Mouse (Mus musculus) myocyte (in vitro differentiated cells): ENCODE results near the gene Gstm4. TPM values are rescaled to one million over a fixed set of nuclear protein-coding genes. Genes with fewer than 3 reads are reported as not detected.
A peak's percentile ranks its signal among the peaks of the same experiment; 100 is the strongest.

Experiments used
- H3K27me3 ChIP-seq: one replicate; pipeline ENCODE4 v1.6.1; 2011; ENCODE audit not compliant: control insufficient read depth, insufficient read depth, insufficient read length
- H3K36me3 ChIP-seq: one replicate; pipeline ENCODE4 v1.6.1; 2011; ENCODE audit not compliant: control insufficient read depth, insufficient read depth
- H3K4me2 ChIP-seq: one replicate; pipeline ENCODE4 v1.6.1; 2011; ENCODE audit warnings: low read depth, control low read depth
- H3K4me3 ChIP-seq: one replicate; pipeline ENCODE4 v1.5.1; 2011; ENCODE audit warnings: mild to moderate bottlenecking, control low read depth, moderate library complexity
- H3K79me2 ChIP-seq: one replicate; pipeline ENCODE4 v1.6.1; 2011; ENCODE audit not compliant: control insufficient read depth, insufficient read depth
- H3ac ChIP-seq: one replicate; pipeline ENCODE4 v1.6.1; 2011; ENCODE audit not compliant: control insufficient read depth, insufficient read length
- CEBPB ChIP-seq: IDR thresholded peaks from 2 replicates; pipeline ENCODE4 v1.6.1; 2011; ENCODE audit warnings: mild to moderate bottlenecking, moderate library complexity; ENCODE audit not compliant: poor library complexity, insufficient read depth, severe bottlenecking
- E2F4 ChIP-seq: IDR thresholded peaks from one replicate; pipeline ENCODE4 v1.6.1; 2011; ENCODE audit warnings: mild to moderate bottlenecking, control low read depth, moderate library complexity; ENCODE audit not compliant: insufficient read depth
- MAX ChIP-seq: IDR thresholded peaks from one replicate; pipeline ENCODE4 v1.6.1; 2011; ENCODE audit warnings: low read depth, mild to moderate bottlenecking, control low read depth
- MYOD1 ChIP-seq, 3 experiments: IDR thresholded peaks; one replicate each; pipeline ENCODE4 v1.6.1; 2011; ENCODE audit warnings: control low read depth in 2 of 3, low read depth in 2 of 3, mild to moderate bottlenecking in 2 of 3, moderate library complexity in 1 of 3; ENCODE audit not compliant: insufficient read length in 2 of 3, control insufficient read depth in 1 of 3
- MYOG ChIP-seq, 3 experiments: IDR thresholded peaks; one replicate each; pipeline ENCODE4 v1.6.1; 2011; ENCODE audit warnings: control low read depth in 2 of 3, low read depth in 2 of 3, mild to moderate bottlenecking in 2 of 3; ENCODE audit not compliant: insufficient read length in 2 of 3, control insufficient read depth in 1 of 3, insufficient read depth in 1 of 3
- POLR2A ChIP-seq: IDR thresholded peaks from one replicate; pipeline ENCODE4 v1.6.1; 2011; ENCODE audit warnings: low read depth, mild to moderate bottlenecking, control low read depth, moderate library complexity; ENCODE audit not compliant: insufficient read length
- POLR2AphosphoS2 ChIP-seq: IDR thresholded peaks from one replicate; pipeline ENCODE4 v1.6.1; 2011; ENCODE audit warnings: low read depth, control low read depth; ENCODE audit not compliant: insufficient read length
- REST ChIP-seq: IDR thresholded peaks from one replicate; pipeline ENCODE4 v1.6.1; 2011; ENCODE audit warnings: mild to moderate bottlenecking, control low read depth, moderate library complexity; ENCODE audit not compliant: insufficient read depth, insufficient read length
- SRF ChIP-seq: IDR thresholded peaks from one replicate; pipeline ENCODE4 v1.6.1; 2011; ENCODE audit warnings: low read depth; ENCODE audit not compliant: control insufficient read depth, insufficient read length
- TCF12 ChIP-seq: IDR thresholded peaks from one replicate; pipeline ENCODE4 v1.6.1; 2011; ENCODE audit warnings: mild to moderate bottlenecking, control low read depth; ENCODE audit not compliant: poor library complexity, insufficient read depth, severe bottlenecking
- TCF3 ChIP-seq: IDR thresholded peaks from one replicate; pipeline ENCODE4 v1.6.1; 2011; ENCODE audit warnings: low read depth, control low read depth; ENCODE audit not compliant: insufficient read length
- USF1 ChIP-seq: IDR thresholded peaks from one replicate; pipeline ENCODE4 v1.6.1; 2011; ENCODE audit warnings: low read depth, mild to moderate bottlenecking, control low read depth, moderate library complexity
- polyA plus RNA-seq: library from polyadenylated mRNA; unstranded; fragments of >200 nt; fragmentation: generic; extraction: Trizol; gene quantifications from one replicate; pipeline ENCODE4 v1.2.1, GENCODE M21; 2012; ENCODE audit warnings: missing spikeins

Gstm4 gene
- polyA plus RNA-seq, 1 experiment = 0.52 TPM

- Histone ChIP-seq H3K36me3 (no peaks in the 10 kb centered on the region), H3K27me3 (no peaks in the 10 kb centered on the region), H3K4me3 (no peak overlapping the region), H3ac (no peak overlapping the region), H3K4me2 (no peak overlapping the region), H3K79me2 (no peaks in the 10 kb centered on the region)
- TF ChIP-seq TCF12 (no peak), MYOG (IDR thresholded peaks at IDR 0.05; ENCODE audit: control insufficient read depth in 1 of 3, insufficient read depth in 1 of 3, insufficient read length in 2 of 3, low read depth in 2 of 3) (no peak)
Observed at GRCm38 (mm10) chr3:108090561-108090960, 45.9 kb upstream of the Gstm4 start.

- no peak overlapping the region for H3K4me3 ChIP-seq
Observed at GRCm38 (mm10) chr3:108089916-108090315, 45.2 kb upstream of the Gstm4 start.

GRCm38 (mm10) chr3:108088842-108089380, 44.2 kb upstream of the Gstm4 start:
- H3K4me3 ChIP-seq = no peak overlapping the region
- TF ChIP-seq CEBPB = no peak
- TF ChIP-seq USF1 = no peak
- no peak for TF ChIP-seq REST
- no peak for TF ChIP-seq POLR2AphosphoS2
- no peak for TF ChIP-seq POLR2A
- TF ChIP-seq TCF3 = no peak
- no peak for TF ChIP-seq MYOG (IDR thresholded peaks at IDR 0.05; ENCODE audit: control insufficient read depth in 1 of 3, insufficient read depth in 1 of 3, insufficient read length in 2 of 3, low read depth in 2 of 3)
- no peak for TF ChIP-seq MAX
- no peak for TF ChIP-seq MYOD1 (IDR thresholded peaks at IDR 0.05; ENCODE audit: control insufficient read depth in 1 of 3, insufficient read length in 2 of 3, low read depth in 2 of 3)
- TF ChIP-seq SRF = no peak
- no peak for TF ChIP-seq E2F4
- TF ChIP-seq TCF12 = no peak
- no peak overlapping the region for H3ac ChIP-seq
- H3K27me3 ChIP-seq = no peaks in the 10 kb centered on the region
- no peak overlapping the region for H3K4me2 ChIP-seq
- H3K36me3 ChIP-seq = no peaks in the 10 kb centered on the region
- peaks cover 12% of the 10 kb centered on the region for H3K79me2 ChIP-seq

More at GRCm38 (mm10) chr3:108089916-108090315, 45.2 kb upstream of the Gstm4 start:
- H3K4me2 ChIP-seq = no peak overlapping the region
- TF ChIP-seq SRF (no peak), USF1 (no peak), TCF3 (no peak), MAX (no peak), TCF12 (no peak), MYOD1 (IDR thresholded peaks at IDR 0.05; ENCODE audit: control insufficient read depth in 1 of 3, insufficient read length in 2 of 3, low read depth in 2 of 3) (no peak), MYOG (IDR thresholded peaks at IDR 0.05; ENCODE audit: control insufficient read depth in 1 of 3, insufficient read depth in 1 of 3, insufficient read length in 2 of 3, low read depth in 2 of 3) (no peak), CEBPB (no peak), E2F4 (no peak), POLR2AphosphoS2 (no peak)
- no peak overlapping the region for H3ac ChIP-seq
- no peaks in the 10 kb centered on the region for H3K36me3 ChIP-seq
- H3K27me3 ChIP-seq = no peaks in the 10 kb centered on the region
- peaks cover 2% of the 10 kb centered on the region for H3K79me2 ChIP-seq

GRCm38 (mm10) chr3:108087329-108087728, 42.6 kb upstream of the Gstm4 start:
- H3K79me2 ChIP-seq = peaks cover 28% of the 10 kb centered on the region
- no peak overlapping the region for H3ac ChIP-seq
- no peaks in the 10 kb centered on the region for H3K36me3 ChIP-seq
- TF ChIP-seq E2F4 (no peak), POLR2A (no peak), SRF (no peak), CEBPB (no peak), TCF3 (no peak), REST (no peak), MYOD1 (IDR thresholded peaks at IDR 0.05; ENCODE audit: control insufficient read depth in 1 of 3, insufficient read length in 2 of 3, low read depth in 2 of 3) (no peak), MAX (no peak), POLR2AphosphoS2 (no peak)
- H3K4me2 ChIP-seq = peak overlapping the region; percentile 74
- no peaks in the 10 kb centered on the region for H3K27me3 ChIP-seq
- H3K4me3 ChIP-seq = peak overlapping the region; percentile 89

- Histone ChIP-seq H3ac (peak within 1 kb of the TSS; percentile 16), H3K4me3 (peak within 1 kb of the TSS; percentile 89), H3K79me2 (peaks cover 35% of the 10 kb centered on the region), H3K27me3 (no peaks in the 10 kb centered on the region), H3K36me3 (no peaks in the 10 kb centered on the region), H3K4me2 (peak within 1 kb of the TSS; percentile 74)
- TF ChIP-seq POLR2A (peak; percentile 65), USF1 (peak; percentile 86), TCF3 (no peak), MAX (peak; percentile 76), MYOD1 (IDR thresholded peaks at IDR 0.05; ENCODE audit: control insufficient read depth in 1 of 3, insufficient read length in 2 of 3, low read depth in 2 of 3) (peak in 2 of 3 experiments; percentile 61 to 86), CEBPB (0 out of 2 replicates have a peak, but pooled peaks have one; percentile 27), MYOG (IDR thresholded peaks at IDR 0.05; ENCODE audit: control insufficient read depth in 1 of 3, insufficient read depth in 1 of 3, insufficient read length in 2 of 3, low read depth in 2 of 3) (peak in 2 of 3 experiments; percentile 32 to 62), E2F4 (no peak), POLR2AphosphoS2 (peak; percentile 59)
Observed at GRCm38 (mm10) chr3:108086470-108086979, 41.8 kb upstream of the Gstm4 start, which contains the start of gene Ampd2. Gene Ampd2 (minus strand): TSS chr3:108086651.
